Mouse (Mus musculus) heart, embryonic 14.5 days (tissue): Measurements from ENCODE around the gene Slc25a11. TPM values are rescaled to one million over a fixed set of nuclear protein-coding genes. Genes with fewer than 3 reads are reported as not detected.

Source experiments
- ATAC-seq: fragments of 200-750 bp; cut with Nextera tagmentation; 2 replicates; pipeline ENCODE4 v1.8.0; 2017; ENCODE audit warnings: low read depth, moderate TSS enrichment; ENCODE audit not compliant: insufficient number of reproducible peaks, insufficient read depth, low FRiP score
- H3K27ac ChIP-seq, 2 experiments: fragments of 200-500 bp in 1 of 2; fragments of 300-500 bp in 1 of 2; sonication (generic) in 1 of 2; replicated peaks in 1 of 2; 2 replicates each; pipeline ENCODE4 v1.5.1; 2012 to 2014; ENCODE audit warnings: low read depth in 2 of 2, low read length in 2 of 2, control low read depth in 1 of 2, mild to moderate bottlenecking in 1 of 2, mixed read lengths in 1 of 2; ENCODE audit not compliant: control insufficient read depth in 1 of 2, insufficient read depth in 1 of 2
- H3K27me3 ChIP-seq: fragments of 300-500 bp; sonication (generic); 2 replicates; pipeline ENCODE4 v1.6.1; 2014; ENCODE audit warnings: mild to moderate bottlenecking, low read length, control low read depth; ENCODE audit not compliant: control insufficient read depth, insufficient read depth
- H3K36me3 ChIP-seq: fragments of 300-500 bp; sonication (generic); 2 replicates; pipeline ENCODE4 v1.6.1; 2014; ENCODE audit warnings: mild to moderate bottlenecking, control low read depth, low read length, mixed read lengths; ENCODE audit not compliant: control insufficient read depth, insufficient read depth
- H3K4me1 ChIP-seq, 2 experiments: fragments of 200-500 bp in 1 of 2; fragments of 300-500 bp in 1 of 2; sonication (generic) in 1 of 2; 2 replicates each; pipeline ENCODE4 v1.6.1; 2012 to 2014; ENCODE audit warnings: low read length in 2 of 2, control low read depth in 1 of 2, mixed read lengths in 1 of 2; ENCODE audit not compliant: control insufficient read depth in 2 of 2, insufficient read depth in 2 of 2
- H3K4me2 ChIP-seq: fragments of 300-500 bp; sonication (generic); 2 replicates; pipeline ENCODE4 v1.6.1; 2014; ENCODE audit warnings: mild to moderate bottlenecking, low read length
- H3K4me3 ChIP-seq, 2 experiments: fragments of 200-500 bp in 1 of 2; fragments of 300-500 bp in 1 of 2; sonication (generic) in 1 of 2; 2 replicates each; pipeline ENCODE4 v1.5.1; 2012 to 2014; ENCODE audit warnings: low read length in 2 of 2, mild to moderate bottlenecking in 2 of 2, control low read depth in 1 of 2, low read depth in 1 of 2, moderate library complexity in 1 of 2; ENCODE audit not compliant: control insufficient read depth in 1 of 2, insufficient read depth in 1 of 2
- H3K9ac ChIP-seq: fragments of 300-500 bp; sonication (generic); 2 replicates; pipeline ENCODE4 v1.6.1; 2014; ENCODE audit warnings: mild to moderate bottlenecking, low read length
- H3K9me3 ChIP-seq: fragments of 300-500 bp; sonication (generic); 2 replicates; pipeline ENCODE4 v1.6.1; 2016; ENCODE audit warnings: low read length, control low read depth; ENCODE audit not compliant: control insufficient read depth
- WGBS: fragments of 180-500 bp; shearing (Covaris S2); extraction: QIAGEN DNeasy Blood & Tissue Kit; methylation state at CpG from one replicate; pipeline ENCODE4 v1.1.7; 2014; 5-methylcytosine and 5-hydroxymethylcytosine counted together
- polyA plus RNA-seq: library from polyadenylated mRNA; unstranded; fragments of >200 nt; fragmentation: Nextera tagmentation; extraction: Ambion mirVana; gene quantifications from 2 replicates; pipeline ENCODE4 v1.2.1, GENCODE M21; 2014

The Slc25a11 gene
- polyA plus RNA-seq, 1 experiment from 2014 or later = 290 TPM

- H3K36me3 ChIP-seq = peaks cover 51% of the 10 kb centered on the region
- H3K4me1 ChIP-seq = peaks cover 34 to 54% of the 10 kb centered on the region in 2 experiments
- peak overlapping the region; percentile 90 for H3K4me2 ChIP-seq
- H3K9me3 ChIP-seq = no peaks in the 10 kb centered on the region
- H3K27ac ChIP-seq = peak overlapping the region; percentile 90 to 98
- no peaks in the 10 kb centered on the region for H3K27me3 ChIP-seq
- 0 out of 2 replicates have a peak, but pooled peaks have one; percentile 3 for ATAC-seq
- peak overlapping the region; percentile 79 to 97 for H3K4me3 ChIP-seq
- under 1% methylated on average over 62 of the region's 63 CpGs for WGBS
- peak overlapping the region; percentile 99 for H3K9ac ChIP-seq
Measured at GRCm38 (mm10) chr11:70653345-70654197, 6.3 kb upstream of the Slc25a11 start.

GRCm38 (mm10) chr11:70652884-70653344 is 5.6 kb upstream of the Slc25a11 start:
- Histone ChIP-seq H3K4me3 (peak overlapping the region; percentile 79 to 97), H3K27me3 (no peaks in the 10 kb centered on the region), H3K36me3 (peaks cover 50% of the 10 kb centered on the region), H3K9me3 (no peaks in the 10 kb centered on the region), H3K4me1 (peaks cover 27 to 54% of the 10 kb centered on the region in 2 experiments), H3K4me2 (peak overlapping the region; percentile 90), H3K9ac (peak overlapping the region; percentile 99), H3K27ac (peak overlapping the region; percentile 50 to 98; a peak in 3 of 4 replicates)
- ATAC-seq = no peak
- WGBS = 48% methylated on average over 6 of the region's 6 CpGs

- peak overlapping the region; percentile 79 to 97 for H3K4me3 ChIP-seq
- H3K9me3 ChIP-seq = no peaks in the 10 kb centered on the region
- peaks cover 21 to 53% of the 10 kb centered on the region in 2 experiments for H3K4me1 ChIP-seq
- ATAC-seq = no peak
- H3K9ac ChIP-seq = peak overlapping the region; percentile 99
- H3K4me2 ChIP-seq = peak overlapping the region; percentile 90
- H3K27me3 ChIP-seq = no peaks in the 10 kb centered on the region
- 58% methylated on average over 12 of the region's 12 CpGs for WGBS
- H3K27ac ChIP-seq = peak overlapping the region; percentile 21 to 50; a peak in 1 of 4 replicates
- H3K36me3 ChIP-seq = peaks cover 50% of the 10 kb centered on the region
Measured at GRCm38 (mm10) chr11:70652029-70652883, 5.0 kb upstream of the Slc25a11 start.

- H3K27me3 ChIP-seq = no peaks in the 10 kb centered on the region
- H3K4me3 ChIP-seq = no peak overlapping the region
- H3K9ac ChIP-seq = peak overlapping the region; percentile 21; the same call in 1 of the 2 replicates
- H3K4me2 ChIP-seq = peak overlapping the region; percentile 13; the same call in 1 of the 2 replicates
- 52% methylated on average over 2 of the region's 2 CpGs for WGBS
- peaks cover 50% of the 10 kb centered on the region for H3K36me3 ChIP-seq
- H3K4me1 ChIP-seq = peaks cover 14 to 45% of the 10 kb centered on the region in 2 experiments
- ATAC-seq = no peak
- H3K27ac ChIP-seq = peak overlapping the region in 1 of 2 experiments; percentile 12; a peak in 1 of 4 replicates
- no peaks in the 10 kb centered on the region for H3K9me3 ChIP-seq
Measured at GRCm38 (mm10) chr11:70651391-70651790, 4.1 kb upstream of the Slc25a11 start.

- Histone ChIP-seq H3K27me3 (no peaks in the 10 kb centered on the region), H3K9ac (peak overlapping the region; percentile 21; the same call in 1 of the 2 replicates), H3K27ac (peak overlapping the region in 1 of 2 experiments; percentile 12; a peak in 2 of 4 replicates), H3K36me3 (peaks cover 53% of the 10 kb centered on the region), H3K4me1 (peaks cover 16 to 49% of the 10 kb centered on the region in 2 experiments), H3K9me3 (no peaks in the 10 kb centered on the region), H3K4me2 (0 out of 2 replicates have a peak overlapping the region, but pooled peaks have one; percentile 12), H3K4me3 (no peak overlapping the region)
- 68% methylated on average over 12 of the region's 12 CpGs for WGBS
- ATAC-seq = no peak
Measured at GRCm38 (mm10) chr11:70650322-70651175, 3.3 kb upstream of the Slc25a11 start.

- Histone ChIP-seq H3K36me3 (peaks cover 66% of the 10 kb centered on the region), H3K27me3 (no peaks in the 10 kb centered on the region), H3K4me3 (no peak overlapping the region), H3K4me1 (peaks cover 20 to 54% of the 10 kb centered on the region in 2 experiments), H3K27ac (no peak overlapping the region), H3K4me2 (peak overlapping the region; percentile 99; the same call in 1 of the 2 replicates), H3K9me3 (no peaks in the 10 kb centered on the region), H3K9ac (no peak overlapping the region)
- ATAC-seq = no peak
- WGBS = 80% methylated on average over 8 of the region's 8 CpGs
Measured at GRCm38 (mm10) chr11:70649185-70649734, 2.0 kb upstream of the Slc25a11 start.
